8 mouse cellular contexts compared by ENCODE assay signal in the genomic region with DNA sequence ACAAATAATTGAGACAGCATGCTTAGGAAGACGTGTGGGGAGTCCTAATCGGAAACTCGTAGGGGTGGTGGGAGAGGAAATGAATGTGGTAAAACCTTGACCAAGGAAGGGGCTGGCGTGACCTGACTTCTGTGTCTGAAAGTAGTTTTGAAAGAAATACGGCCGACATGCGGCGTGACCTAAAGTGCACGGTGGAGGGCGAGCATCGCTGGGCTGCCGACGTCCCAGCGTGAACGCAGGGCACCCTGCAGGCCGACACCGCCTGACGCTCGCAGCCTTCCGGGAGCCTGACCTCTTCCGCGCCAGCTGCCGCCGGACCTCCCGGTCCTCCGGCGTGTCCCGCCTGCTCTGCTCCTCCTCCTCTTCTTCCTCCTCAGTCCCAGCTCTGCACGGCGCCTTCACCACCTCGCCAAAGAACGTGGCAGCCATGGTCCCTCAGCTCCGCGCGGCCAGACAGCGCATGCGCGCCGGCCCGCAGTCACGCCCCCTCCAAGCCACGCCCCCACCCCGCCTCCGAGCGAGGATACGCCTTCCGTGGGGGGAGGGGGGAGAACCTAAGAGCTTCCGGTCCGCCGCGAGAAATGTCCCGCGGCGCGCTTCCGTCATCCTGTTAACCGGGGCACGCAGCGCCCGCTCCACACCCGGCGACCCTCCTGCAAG. TPM values are rescaled to one million over a fixed set of nuclear protein-coding genes. Genes with fewer than 3 reads are reported as not detected.
DNase-seq lines count a peak whose midpoint lies in the region; ATAC-seq and TF ChIP-seq lines count a peak whose summit lies in the region.

A gene (minus strand): TSS at position 499 of the 660 bp plus-strand sequence.

- no peak for TF ChIP-seq POLR2A in bone marrow macrophage, adult 2 months (IDR thresholded peaks at IDR 0.05; ENCODE audit: borderline replicate concordance, low read depth, low read length)
- TF ChIP-seq POLR2A in embryonic fibroblast, embryonic 13.5 days (IDR thresholded peaks at IDR 0.05; ENCODE audit: low read depth, low read length), result peak; percentile 97

- H3K36me3 ChIP-seq in heart, embryonic 10.5 days, result peaks cover 37% of the 10 kb centered on the region
- H3K36me3 ChIP-seq in kidney, embryonic 15.5 days, result peaks cover 43% of the 10 kb centered on the region

- H3K4me2 ChIP-seq in kidney, embryonic 15.5 days, result peak within 1 kb of the TSS; percentile 64

- H3K4me1 ChIP-seq in bone marrow macrophage, adult 2 months (ENCODE audit: control insufficient read depth, insufficient read depth, low read length), result no peaks in the 10 kb centered on the region
- peaks cover 5% of the 10 kb centered on the region; the same call in 1 of the 2 replicates for H3K4me1 ChIP-seq in embryonic fibroblast, embryonic 13.5 days (ENCODE audit: control insufficient read depth, insufficient read depth, low read length)
- H3K4me1 ChIP-seq in heart, embryonic 10.5 days, result peaks cover 8% of the 10 kb centered on the region
- peaks cover 19% of the 10 kb centered on the region for H3K4me1 ChIP-seq in kidney, embryonic 15.5 days

- DNase-seq in A20 (ENCODE audit: low read depth, low spot score) (peak; percentile 96), liver (peak; percentile 96)
- peak; percentile 95 for DNase-seq in heart, embryonic 10.5 days (ENCODE audit: low spot score)
- DNase-seq in spleen, postnatal 4 days (ENCODE audit: low spot score in 2 of 2), result peak; percentile 98 to 100

- WGBS in heart, embryonic 10.5 days, result under 1% methylated on average over 60 of the region's 62 CpGs
- WGBS in kidney, embryonic 15.5 days, result under 1% methylated on average over 56 of the region's 62 CpGs

- no peaks in the 10 kb centered on the region for H3K27me3 ChIP-seq in heart, embryonic 10.5 days (ENCODE audit: insufficient read depth, poor library complexity, severe bottlenecking)
- no peaks in the 10 kb centered on the region for H3K27me3 ChIP-seq in kidney, embryonic 15.5 days

- H3K9ac ChIP-seq in kidney, embryonic 15.5 days, result peak within 1 kb of the TSS; percentile 81

- H3K9me3 ChIP-seq in heart, embryonic 10.5 days, result no peaks in the 10 kb centered on the region
- no peaks in the 10 kb centered on the region for H3K9me3 ChIP-seq in kidney, embryonic 15.5 days (replicated peaks)

- ATAC-seq in kidney, embryonic 15.5 days (replicated peaks; ENCODE audit: low FRiP score), result peak; percentile 94
- ATAC-seq in monocyte, adult 5-6 weeks (replicated peaks; ENCODE audit: insufficient number of reproducible peaks, low FRiP score, low TSS enrichment, poor library complexity, severe bottlenecking), result peak; percentile 84

- peak within 1 kb of the TSS; percentile 91 for H3K4me3 ChIP-seq in bone marrow macrophage, adult 2 months (ENCODE audit: insufficient read depth, low read length)
- H3K4me3 ChIP-seq in embryonic fibroblast, embryonic 13.5 days (ENCODE audit: insufficient read depth, low read length), result peak within 1 kb of the TSS; percentile 88
- peak within 1 kb of the TSS; percentile 80 for H3K4me3 ChIP-seq in heart, embryonic 10.5 days
- peak within 1 kb of the TSS; percentile 87 for H3K4me3 ChIP-seq in kidney, embryonic 15.5 days (replicated peaks)

- peak within 1 kb of the TSS; percentile 60 for H3K27ac ChIP-seq in bone marrow macrophage, adult 2 months (ENCODE audit: insufficient read depth, low read depth, low read length)
- peak within 1 kb of the TSS; percentile 59 for H3K27ac ChIP-seq in embryonic fibroblast, embryonic 13.5 days (ENCODE audit: insufficient read depth, low read length)
- peak within 1 kb of the TSS; percentile 91 for H3K27ac ChIP-seq in heart, embryonic 10.5 days
- peak within 1 kb of the TSS; percentile 93 for H3K27ac ChIP-seq in kidney, embryonic 15.5 days

- no peak for TF ChIP-seq CTCF in bone marrow macrophage, adult 2 months (IDR thresholded peaks at IDR 0.05; ENCODE audit: low read depth, low read length)
- TF ChIP-seq CTCF in embryonic fibroblast, embryonic 13.5 days (IDR thresholded peaks at IDR 0.05; ENCODE audit: borderline replicate concordance, insufficient read depth, low read length), result no peak

RNA-seq across cellular contexts. Expression of the gene that starts here (rescaled TPM):
- 17.3 and 18.2 TPM in 2 replicates for polyA plus RNA-seq in bone marrow macrophage, adult 2 months (2012; ENCODE audit: insufficient read depth, insufficient read length, missing spikeins)
- 37.0 and 40.3 TPM in 2 replicates for polyA plus RNA-seq in embryonic fibroblast, embryonic 13.5 days (2011; ENCODE audit: insufficient read length, low read depth, missing spikeins)
- 91.6 and 122 TPM in 2 replicates for polyA plus RNA-seq in heart, embryonic 10.5 days (2016; fragmentation: Nextera tagmentation; extraction: Ambion mirVana)
- polyA plus RNA-seq in kidney, embryonic 15.5 days (2015; fragmentation: Nextera tagmentation; extraction: Ambion mirVana), result 90.1 and 90.4 TPM in 2 replicates
- 21.3 to 27.5 TPM (median 22.7 TPM) in 3 replicates for total RNA-seq in monocyte, adult 5-6 weeks (2017)

Comparison
In these comparisons a context has a peak if more than half of its experiments do, and no peak if none do; other contexts are left out.
1. Peak in every context shown above with its lines: DNase-seq, ATAC-seq, H3K4me3 ChIP-seq and H3K27ac ChIP-seq.